Comparison of ENCODE assay signal across 9 mouse cellular contexts in genomic region chr8:84416041-84416440, GRCm38 (mm10). TPM values are rescaled to one million over a fixed set of nuclear protein-coding genes. Genes with fewer than 3 reads are reported as not detected.
DNase-seq lines count a peak whose midpoint lies in the region; ATAC-seq and TF ChIP-seq lines count a peak whose summit lies in the region.
"Had no signal": no experiment of that assay in that cellular context is flagged by ENCODE, and none has a peak within 500 bp of the region (broad histone marks: within the 10 kb centered on the region; RNA-seq: fewer than 3 reads in every experiment).

No protein-coding gene starts in this region.

- 24% methylated on average over 14 of the region's 14 CpGs for WGBS in heart, embryonic 13.5 days
- WGBS in embryonic facial prominence, embryonic 15.5 days, result 19% methylated on average over 14 of the region's 14 CpGs
- 16% methylated on average over 14 of the region's 14 CpGs for WGBS in limb, embryonic 12.5 days

- H3K9ac ChIP-seq in heart, embryonic 13.5 days, result peak overlapping the region; percentile 78; the same call in 1 of the 2 replicates
- peak overlapping the region; percentile 95 for H3K9ac ChIP-seq in ES-Bruce4 (ENCODE audit: low read depth, poor library complexity, severe bottlenecking)
- H3K9ac ChIP-seq in embryonic facial prominence, embryonic 15.5 days, result no peak overlapping the region
- H3K9ac ChIP-seq in limb, embryonic 12.5 days (replicated peaks), result peak overlapping the region; percentile 58; the same call in 1 of the 2 replicates

- ATAC-seq in heart, embryonic 13.5 days (ENCODE audit: extremely low read depth, insufficient number of reproducible peaks, low FRiP score, low TSS enrichment), result no peak
- ATAC-seq in embryonic facial prominence, embryonic 15.5 days (ENCODE audit: insufficient number of reproducible peaks, low FRiP score, low TSS enrichment, low read depth), result no peak
- ATAC-seq in limb, embryonic 12.5 days (ENCODE audit: insufficient number of reproducible peaks, insufficient read depth, low FRiP score, low TSS enrichment, low read depth), result no peak
- ATAC-seq in frontal cortex, adult (ENCODE audit: low TSS enrichment), result no peak

- peak overlapping the region; percentile 99 for H3K4me2 ChIP-seq in heart, embryonic 13.5 days
- H3K4me2 ChIP-seq in embryonic facial prominence, embryonic 15.5 days (replicated peaks), result peak overlapping the region; percentile 96
- peak overlapping the region; percentile 98 for H3K4me2 ChIP-seq in limb, embryonic 12.5 days

- no peak for TF ChIP-seq POLR2A in ES-Bruce4 (IDR thresholded peaks at IDR 0.05; ENCODE audit: insufficient read depth, low read length)

- H3K4me1 ChIP-seq in heart, embryonic 13.5 days, result peaks cover 5% of the 10 kb centered on the region; the same call in 1 of the 2 replicates
- H3K4me1 ChIP-seq in ES-Bruce4 (ENCODE audit: control insufficient read depth, insufficient read depth, low read length), result no peaks in the 10 kb centered on the region
- H3K4me1 ChIP-seq in embryonic facial prominence, embryonic 15.5 days, result peaks cover 16% of the 10 kb centered on the region
- peaks cover 16% of the 10 kb centered on the region for H3K4me1 ChIP-seq in limb, embryonic 12.5 days (replicated peaks)

- no peak for TF ChIP-seq CTCF in ES-Bruce4 (IDR thresholded peaks at IDR 0.05; ENCODE audit: low read depth, low read length)

- H3K9me3 ChIP-seq in heart, embryonic 13.5 days, result peaks cover 6% of the 10 kb centered on the region; the same call in 1 of the 2 replicates
- H3K9me3 ChIP-seq in ES-Bruce4 (replicated peaks; ENCODE audit: control insufficient read depth, insufficient read depth, low read length, poor library complexity, severe bottlenecking), result no peaks in the 10 kb centered on the region
- no peaks in the 10 kb centered on the region; the same call in 1 of the 2 replicates for H3K9me3 ChIP-seq in embryonic facial prominence, embryonic 15.5 days (replicated peaks)
- peaks cover 8% of the 10 kb centered on the region; the same call in 1 of the 2 replicates for H3K9me3 ChIP-seq in limb, embryonic 12.5 days

- no peaks in the 10 kb centered on the region for H3K36me3 ChIP-seq in heart, embryonic 13.5 days
- H3K36me3 ChIP-seq in ES-Bruce4 (ENCODE audit: control insufficient read depth, insufficient read depth, low read length, poor library complexity, severe bottlenecking), result no peaks in the 10 kb centered on the region; the same call in 1 of the 2 replicates
- no peaks in the 10 kb centered on the region for H3K36me3 ChIP-seq in embryonic facial prominence, embryonic 15.5 days
- no peaks in the 10 kb centered on the region for H3K36me3 ChIP-seq in limb, embryonic 12.5 days
- H3K36me3 ChIP-seq: G1E had no signal

- H3K4me3 ChIP-seq in heart, embryonic 13.5 days, result peak overlapping the region; percentile 68
- H3K4me3 ChIP-seq in ES-Bruce4 (ENCODE audit: low read depth, low read length), result peak overlapping the region; percentile 75
- H3K4me3 ChIP-seq in embryonic facial prominence, embryonic 15.5 days (replicated peaks), result peak overlapping the region; percentile 56
- H3K4me3 ChIP-seq in limb, embryonic 12.5 days (replicated peaks), result peak overlapping the region; percentile 59

- H3K27ac ChIP-seq in heart, embryonic 13.5 days (replicated peaks), result no peak overlapping the region
- H3K27ac ChIP-seq in ES-Bruce4 (ENCODE audit: insufficient read depth, low read length), result no peak overlapping the region
- H3K27ac ChIP-seq in embryonic facial prominence, embryonic 15.5 days (replicated peaks), result no peak overlapping the region
- H3K27ac ChIP-seq in limb, embryonic 12.5 days, result no peak overlapping the region

- no peak for TF ChIP-seq EP300 in ES-Bruce4 (IDR thresholded peaks at IDR 0.05; ENCODE audit: insufficient read depth, low read depth, low read length)

- no peak for DNase-seq in heart, adult 9 months (ENCODE audit: low spot score in 2 of 2)
- no peak for DNase-seq in ovary, adult 18-20 months (ENCODE audit: low spot score)
- DNase-seq in adrenal gland, adult (ENCODE audit: inconsistent age in 2 of 2, low spot score in 1 of 2), result no peak

- H3K27me3 ChIP-seq in heart, embryonic 13.5 days (replicated peaks), result peaks cover 92% of the 10 kb centered on the region
- H3K27me3 ChIP-seq in ES-Bruce4 (ENCODE audit: control insufficient read depth, insufficient read depth, low read length, poor library complexity, severe bottlenecking), result no peaks in the 10 kb centered on the region
- peaks cover 60% of the 10 kb centered on the region for H3K27me3 ChIP-seq in embryonic facial prominence, embryonic 15.5 days
- peaks cover 88% of the 10 kb centered on the region for H3K27me3 ChIP-seq in limb, embryonic 12.5 days

RNA-seq across cellular contexts. Expression of gene Cacna1a, which starts 27.8 kb away (rescaled TPM):
- 6.4 and 8.1 TPM in 2 replicates for polyA plus RNA-seq in heart, embryonic 13.5 days (2015; fragmentation: Nextera tagmentation; extraction: Ambion mirVana)
- 24.0 and 38.3 TPM in 2 replicates for polyA plus RNA-seq in ES-Bruce4 (2011; ENCODE audit: insufficient read depth, insufficient read length, low read depth, missing spikeins)
- polyA plus RNA-seq in embryonic facial prominence, embryonic 15.5 days (2015; fragmentation: Nextera tagmentation; extraction: Ambion mirVana), result 6.7 and 8.0 TPM in 2 replicates
- 8.0 and 11.9 TPM in 2 replicates for polyA plus RNA-seq in limb, embryonic 12.5 days (2016; fragmentation: Nextera tagmentation; extraction: Ambion mirVana)
